ENCODE assay signal across 22 mouse cellular contexts in the genomic region with DNA sequence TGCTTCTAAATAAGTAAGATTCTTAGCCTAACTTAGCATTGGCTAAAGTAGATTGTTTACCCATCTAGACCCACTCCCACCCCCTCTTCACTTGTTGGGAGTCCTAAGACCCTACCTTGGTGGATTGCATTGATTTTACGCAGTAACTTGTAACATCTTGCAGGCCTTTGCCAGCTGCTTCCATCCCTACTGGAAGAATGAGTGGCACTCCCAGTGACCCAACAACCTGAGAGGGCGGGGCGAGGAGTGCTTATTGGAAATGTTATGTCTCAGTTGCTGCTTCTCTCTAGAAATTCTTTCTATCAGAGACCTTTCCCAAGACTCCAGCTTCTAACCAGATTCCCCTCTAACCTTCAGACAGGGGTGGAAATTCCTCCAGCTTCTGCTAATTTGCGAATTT. TPM values are rescaled to one million over a fixed set of nuclear protein-coding genes. Genes with fewer than 3 reads are reported as not detected.
DNase-seq lines count a peak whose midpoint lies in the region; ATAC-seq lines count a peak whose summit lies in the region.
"Had no signal": no experiment of that assay in that cellular context is flagged by ENCODE, and none has a peak within 500 bp of the region (broad histone marks: within the 10 kb centered on the region; RNA-seq: fewer than 3 reads in every experiment).

No protein-coding gene starts in this region.

- no peak overlapping the region for H3K4me3 ChIP-seq in forebrain, embryonic 14.5 days (ENCODE audit: low read depth, low read length)
- H3K4me3 ChIP-seq in forebrain, embryonic 16.5 days (replicated peaks; ENCODE audit: low read length) = no peak overlapping the region
- no peak overlapping the region for H3K4me3 ChIP-seq in neural tube, embryonic 12.5 days
- H3K4me3 ChIP-seq: embryonic facial prominence, embryonic 12.5 days; heart, embryonic 10.5 days; hindbrain, embryonic 13.5 days; intestine, embryonic 15.5 days had no signal

- no peak overlapping the region for H3K9ac ChIP-seq in forebrain, embryonic 14.5 days (ENCODE audit: low read length)
- H3K9ac ChIP-seq in forebrain, embryonic 16.5 days (replicated peaks; ENCODE audit: low read depth, low read length) = no peak overlapping the region
- no peak overlapping the region for H3K9ac ChIP-seq in neural tube, embryonic 12.5 days
- H3K9ac ChIP-seq: embryonic facial prominence, embryonic 12.5 days; hindbrain, embryonic 13.5 days; intestine, embryonic 15.5 days had no signal

- no peak for ATAC-seq in forebrain, embryonic 14.5 days
- no peak for ATAC-seq in forebrain, embryonic 16.5 days
- ATAC-seq in neural tube, embryonic 12.5 days (ENCODE audit: low FRiP score, low read depth) = no peak
- ATAC-seq: activated CD4-positive, CD25-positive, alpha-beta regulatory T cell, adult 4 months; intestine, embryonic 15.5 days had no signal

- no peaks in the 10 kb centered on the region for H3K36me3 ChIP-seq in forebrain, embryonic 14.5 days (ENCODE audit: control insufficient read depth, insufficient read depth, low read length)
- no peaks in the 10 kb centered on the region for H3K36me3 ChIP-seq in forebrain, embryonic 16.5 days (ENCODE audit: control insufficient read depth, insufficient read depth)
- no peaks in the 10 kb centered on the region for H3K36me3 ChIP-seq in neural tube, embryonic 12.5 days
- H3K36me3 ChIP-seq: embryonic facial prominence, embryonic 12.5 days; heart, embryonic 10.5 days; hindbrain, embryonic 13.5 days; intestine, embryonic 15.5 days had no signal

- H3K4me1 ChIP-seq in forebrain, embryonic 14.5 days (ENCODE audit: control insufficient read depth, insufficient read depth, low read length) = peaks cover 15% of the 10 kb centered on the region
- H3K4me1 ChIP-seq in forebrain, embryonic 16.5 days (replicated peaks; ENCODE audit: control insufficient read depth, insufficient read depth, low read length) = peaks cover 29% of the 10 kb centered on the region
- H3K4me1 ChIP-seq in neural tube, embryonic 12.5 days = peaks cover 31% of the 10 kb centered on the region
- H3K4me1 ChIP-seq: embryonic facial prominence, embryonic 12.5 days had no signal

- DNase-seq in embryo, embryonic 11 days = peak; percentile 16
- no peak for DNase-seq in embryo, embryonic 9.5 days (ENCODE audit: extremely low spot score)
- DNase-seq in forebrain, embryonic 14.5 days (ENCODE audit: low spot score) = no peak
- no peak for DNase-seq in neural tube, embryonic 10.5 days (ENCODE audit: extremely low spot score, low spot score)
- no peak for DNase-seq in spleen, adult 12 weeks (ENCODE audit: low spot score)
- DNase-seq: adrenal gland, postnatal 14 days; cerebellum, adult 11-12 months; cerebellum, adult 9-10 months; cerebellum, postnatal 25 days; heart, adult 18-20 months; heart, postnatal 10 days; heart, postnatal 4 days; kidney, adult 18-20 months had no signal

- H3K27me3 ChIP-seq in forebrain, embryonic 14.5 days (replicated peaks; ENCODE audit: control insufficient read depth, insufficient read depth, low read length) = peaks cover 50% of the 10 kb centered on the region
- peaks cover 49% of the 10 kb centered on the region for H3K27me3 ChIP-seq in forebrain, embryonic 16.5 days (replicated peaks; ENCODE audit: control insufficient read depth, insufficient read depth, low read length)
- H3K27me3 ChIP-seq in neural tube, embryonic 12.5 days (replicated peaks) = peaks cover 65% of the 10 kb centered on the region

- no peaks in the 10 kb centered on the region for H3K9me3 ChIP-seq in forebrain, embryonic 14.5 days (replicated peaks; ENCODE audit: control insufficient read depth, low read length)
- H3K9me3 ChIP-seq in forebrain, embryonic 16.5 days (ENCODE audit: control insufficient read depth, low read length) = no peaks in the 10 kb centered on the region
- H3K9me3 ChIP-seq in neural tube, embryonic 12.5 days = no peaks in the 10 kb centered on the region
- H3K9me3 ChIP-seq: embryonic facial prominence, embryonic 12.5 days; heart, embryonic 10.5 days; hindbrain, embryonic 13.5 days; intestine, embryonic 15.5 days had no signal

- WGBS in forebrain, embryonic 14.5 days = 15% methylated on average over 4 of the region's 4 CpGs
- 27% methylated on average over 4 of the region's 4 CpGs for WGBS in forebrain, embryonic 16.5 days
- 21% methylated on average over 4 of the region's 4 CpGs for WGBS in neural tube, embryonic 12.5 days

- H3K27ac ChIP-seq in forebrain, embryonic 14.5 days (ENCODE audit: low read depth, low read length) = 0 out of 2 replicates have a peak overlapping the region, but pooled peaks have one; percentile 4
- H3K27ac ChIP-seq in forebrain, embryonic 16.5 days (ENCODE audit: low read length) = no peak overlapping the region
- no peak overlapping the region for H3K27ac ChIP-seq in neural tube, embryonic 12.5 days
- H3K27ac ChIP-seq: embryonic facial prominence, embryonic 12.5 days; heart, embryonic 10.5 days; hindbrain, embryonic 13.5 days; intestine, embryonic 15.5 days had no signal

- H3K4me2 ChIP-seq in forebrain, embryonic 14.5 days (ENCODE audit: low read length) = no peak overlapping the region
- no peak overlapping the region for H3K4me2 ChIP-seq in forebrain, embryonic 16.5 days (ENCODE audit: low read length)
- peak overlapping the region; percentile 46 for H3K4me2 ChIP-seq in neural tube, embryonic 12.5 days (replicated peaks)
- H3K4me2 ChIP-seq: embryonic facial prominence, embryonic 12.5 days; intestine, embryonic 15.5 days had no signal

RNA-seq across cellular contexts. Expression of a gene that starts 10.5 kb away (rescaled TPM):
- 5.6 and 7.4 TPM in 2 replicates for polyA plus RNA-seq in forebrain, embryonic 14.5 days (2014; fragmentation: Nextera tagmentation; extraction: Ambion mirVana)
- 3.3 and 6.0 TPM in 2 replicates for polyA plus RNA-seq in forebrain, embryonic 16.5 days (2015; fragmentation: Nextera tagmentation; extraction: Ambion mirVana)
- 9.4 and 12.2 TPM in 2 replicates for polyA plus RNA-seq in neural tube, embryonic 12.5 days (2016; fragmentation: Nextera tagmentation; extraction: Ambion mirVana)
- polyA plus RNA-seq: activated CD4-positive, CD25-positive, alpha-beta regulatory T cell, adult 4 months; C2C12; heart, embryonic 10.5 days; heart, embryonic 14.5 days; intestine, embryonic 15.5 days had no signal

RNA-seq across cellular contexts. Expression of a gene that starts 41.3 kb away (rescaled TPM):
- 40.6 and 48.0 TPM in 2 replicates for polyA plus RNA-seq in forebrain, embryonic 14.5 days (2014; fragmentation: Nextera tagmentation; extraction: Ambion mirVana)
- polyA plus RNA-seq in forebrain, embryonic 16.5 days (2015; fragmentation: Nextera tagmentation; extraction: Ambion mirVana) = 26.9 and 31.6 TPM in 2 replicates
- polyA plus RNA-seq in neural tube, embryonic 12.5 days (2016; fragmentation: Nextera tagmentation; extraction: Ambion mirVana) = 53.6 and 57.4 TPM in 2 replicates
